Mouse (Mus musculus) monocyte, adult 59 days (primary cell): ENCODE measurements around the gene Xpo4. TPM values are rescaled to one million over a fixed set of nuclear protein-coding genes. Genes with fewer than 3 reads are reported as not detected.

Experiments
- total RNA-seq, 2 experiments: library from RNA; stranded (reverse); gene quantifications; one replicate each; pipeline ENCODE4 v1.2.4; 2023

Gene Xpo4
- 10 to 100 TPM; 17.4 to 19.3 TPM for total RNA-seq

DNA sequence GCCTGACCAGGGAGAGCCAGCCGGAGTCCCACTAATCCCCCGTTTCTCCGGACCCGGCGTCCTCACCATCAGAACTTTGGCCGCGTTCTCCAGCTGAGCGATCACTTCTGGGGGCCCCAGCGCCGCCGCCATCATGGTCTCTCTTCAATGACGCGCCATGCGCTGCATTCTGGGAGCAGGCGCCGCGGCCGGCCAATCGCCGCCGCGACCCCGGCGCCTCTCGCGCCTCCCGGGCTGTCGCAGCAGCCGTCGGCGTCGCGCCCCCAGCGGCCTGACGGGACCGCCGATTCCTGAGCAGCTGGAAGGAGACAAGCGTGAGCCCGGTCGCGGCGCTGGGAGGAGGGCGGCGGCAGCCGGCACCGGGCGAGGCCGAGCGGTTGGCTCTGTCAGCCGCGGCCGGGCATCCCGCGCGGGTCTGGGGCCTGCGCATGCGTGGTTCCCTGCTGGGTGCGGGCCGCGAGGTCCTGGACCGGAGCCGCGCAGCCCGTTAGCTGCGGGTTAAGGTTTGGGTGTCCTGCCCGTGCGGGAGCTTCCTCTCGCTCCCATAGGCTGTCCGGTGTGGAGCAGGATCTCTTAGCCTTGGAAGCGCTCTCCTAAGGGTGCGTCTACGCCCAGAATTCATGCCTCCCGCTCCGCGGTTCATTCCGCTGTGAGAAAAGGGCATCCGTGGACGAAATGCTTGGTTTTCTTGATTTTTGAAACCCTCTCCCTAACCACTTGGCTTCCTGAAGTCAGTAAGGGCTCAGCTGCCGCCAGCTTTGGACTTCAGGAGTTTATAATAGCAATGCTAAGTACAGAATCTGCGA lies at the start of gene Xpo4:
Xpo4 (minus strand) TSS at position 609 of the 806 bp plus-strand sequence.

GRCm38 (mm10) chr14:57571155-57572133 lies 93.8 kb downstream of the Xpo4 start, which contains the start of gene Eef1akmt1:
Gene Eef1akmt1 (minus strand): TSS chr14:57571612.

Other genes with a start within 250 kb of the Xpo4 start
- 1 to 10 TPM; 1.6 to 3.1 TPM for gene Ift88, start 241.4 kb downstream of the Xpo4 start, total RNA-seq
- gene Il17d, start 140.7 kb downstream of the Xpo4 start, total RNA-seq = not detected
- 10 to 100 TPM; 14.5 to 15.5 TPM for gene Eef1akmt1, start 93.8 kb downstream of the Xpo4 start, total RNA-seq
- gene Gm49361, start 80.7 kb upstream of the Xpo4 start, total RNA-seq = 1 to 10 TPM in 1 of 2 experiments, not detected in 1; 2.4 TPM
- gene Lats2, start 93.0 kb upstream of the Xpo4 start, total RNA-seq = 10 to 100 TPM; 78.3 to 84.2 TPM
- 10 to 100 TPM; 40.4 to 42.3 TPM for gene Sap18, start 132.8 kb upstream of the Xpo4 start, total RNA-seq
- gene Ska3, start 160.8 kb upstream of the Xpo4 start, total RNA-seq = 1 to 10 TPM in 1 of 2 experiments, under 1 TPM in 1; 0.91 to 1.0 TPM
- 10 to 100 TPM; 50.3 to 60.8 TPM for gene Mrpl57, start 160.8 kb upstream of the Xpo4 start, total RNA-seq
- 10 to 100 TPM; 38.7 to 42.2 TPM for gene Zdhhc20, start 224.8 kb upstream of the Xpo4 start, total RNA-seq